10 mouse cellular contexts compared by ENCODE assay signal in the genomic region with DNA sequence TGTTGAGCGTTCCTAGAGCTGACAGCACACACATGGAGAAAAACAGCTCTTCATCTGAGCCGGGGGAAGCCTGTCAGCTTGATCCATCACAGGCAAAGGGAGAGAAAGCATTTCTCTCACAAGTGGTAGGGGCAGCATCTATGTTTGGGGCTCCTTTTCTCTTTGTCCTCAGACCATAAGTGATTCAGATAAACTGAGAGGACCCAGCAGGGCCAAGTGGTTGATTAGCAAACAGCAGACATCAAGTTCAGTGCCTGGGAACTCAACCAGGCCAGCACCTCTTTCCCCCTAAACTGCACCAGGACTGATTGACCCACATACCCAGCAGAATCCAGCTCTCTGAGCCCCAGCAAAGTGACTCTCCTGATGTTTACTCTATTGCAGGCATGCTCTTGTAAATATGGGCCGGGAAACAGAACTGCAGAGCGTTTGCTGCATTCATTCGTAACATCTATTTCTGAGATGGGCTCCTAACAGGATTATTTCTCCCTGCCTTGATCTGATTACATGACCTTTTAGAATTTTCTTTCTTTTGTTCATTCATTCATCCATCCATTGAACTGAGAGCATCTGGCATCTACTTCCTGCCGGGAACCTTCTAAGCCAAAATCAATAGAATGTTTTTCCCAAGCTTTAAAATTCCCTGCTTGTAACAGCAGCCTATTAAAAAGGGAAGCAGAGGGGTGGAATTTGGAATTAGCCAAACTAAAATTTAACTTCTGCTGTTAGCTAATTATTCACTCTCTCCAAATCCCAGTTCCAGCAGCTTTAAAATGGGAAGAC. TPM values are rescaled to one million over a fixed set of nuclear protein-coding genes. Genes with fewer than 3 reads are reported as not detected.
DNase-seq lines count a peak whose midpoint lies in the region; ATAC-seq and TF ChIP-seq lines count a peak whose summit lies in the region.
"Had no signal": no experiment of that assay in that cellular context is flagged by ENCODE, and none has a peak within 500 bp of the region (broad histone marks: within the 10 kb centered on the region; RNA-seq: fewer than 3 reads in every experiment).

No protein-coding gene starts in this region.

- no peak for TF ChIP-seq CTCF in kidney, postnatal 0 days (IDR thresholded peaks at IDR 0.05; ENCODE audit: low read depth)

- peaks cover 2% of the 10 kb centered on the region; the same call in 1 of the 2 replicates for H3K27me3 ChIP-seq in kidney, postnatal 0 days (ENCODE audit: insufficient read depth, low read length)
- peaks cover 6% of the 10 kb centered on the region; the same call in 1 of the 2 replicates for H3K27me3 ChIP-seq in embryonic facial prominence, embryonic 10.5 days (replicated peaks; ENCODE audit: low read depth, poor library complexity, severe bottlenecking)
- H3K27me3 ChIP-seq in hindbrain, embryonic 11.5 days (ENCODE audit: control insufficient read depth, insufficient read depth, low read length) = no peaks in the 10 kb centered on the region
- H3K27me3 ChIP-seq in midbrain, embryonic 15.5 days (replicated peaks) = no peaks in the 10 kb centered on the region
- H3K27me3 ChIP-seq: liver, embryonic 15.5 days had no signal

- H3K4me2 ChIP-seq in kidney, postnatal 0 days (ENCODE audit: low read length) = peak overlapping the region; percentile 21; the same call in 1 of the 2 replicates
- H3K4me2 ChIP-seq in hindbrain, embryonic 11.5 days (replicated peaks; ENCODE audit: low read depth, low read length) = no peak overlapping the region
- H3K4me2 ChIP-seq in midbrain, embryonic 15.5 days = no peak overlapping the region

- no peak overlapping the region for H3K4me3 ChIP-seq in kidney, postnatal 0 days (replicated peaks; ENCODE audit: low read depth, low read length)
- no peak overlapping the region for H3K4me3 ChIP-seq in embryonic facial prominence, embryonic 10.5 days
- H3K4me3 ChIP-seq in hindbrain, embryonic 11.5 days (ENCODE audit: low read depth, low read length) = no peak overlapping the region
- no peak overlapping the region for H3K4me3 ChIP-seq in midbrain, embryonic 15.5 days
- H3K4me3 ChIP-seq: liver, embryonic 15.5 days had no signal

- ATAC-seq in kidney, postnatal 0 days (replicated peaks; ENCODE audit: low FRiP score, low read depth) = no peak
- ATAC-seq in hindbrain, embryonic 11.5 days (ENCODE audit: low FRiP score) = no peak
- no peak for ATAC-seq in midbrain, embryonic 15.5 days (replicated peaks)
- ATAC-seq in granulocyte monocyte progenitor cell, adult 5-6 weeks (replicated peaks; ENCODE audit: poor library complexity, severe bottlenecking) = no peak

- no peaks in the 10 kb centered on the region for H3K9me3 ChIP-seq in kidney, postnatal 0 days (replicated peaks; ENCODE audit: low read length)
- H3K9me3 ChIP-seq in embryonic facial prominence, embryonic 10.5 days = 0 out of 2 replicates have a peak, but pooled peaks cover 5% of the 10 kb centered on the region
- H3K9me3 ChIP-seq in hindbrain, embryonic 11.5 days (ENCODE audit: control insufficient read depth, low read length) = no peaks in the 10 kb centered on the region
- no peaks in the 10 kb centered on the region for H3K9me3 ChIP-seq in midbrain, embryonic 15.5 days
- H3K9me3 ChIP-seq: liver, embryonic 15.5 days had no signal

- no peaks in the 10 kb centered on the region for H3K36me3 ChIP-seq in kidney, postnatal 0 days (ENCODE audit: insufficient read depth, low read length)
- no peaks in the 10 kb centered on the region for H3K36me3 ChIP-seq in embryonic facial prominence, embryonic 10.5 days (replicated peaks)
- H3K36me3 ChIP-seq in hindbrain, embryonic 11.5 days (ENCODE audit: control insufficient read depth, insufficient read depth, low read length) = no peaks in the 10 kb centered on the region
- H3K36me3 ChIP-seq in midbrain, embryonic 15.5 days (replicated peaks) = no peaks in the 10 kb centered on the region
- H3K36me3 ChIP-seq: liver, embryonic 15.5 days had no signal

- 37% methylated on average over 6 of the region's 6 CpGs for WGBS in kidney, postnatal 0 days
- WGBS in embryonic facial prominence, embryonic 10.5 days = 40% methylated on average over 6 of the region's 6 CpGs
- 47% methylated on average over 6 of the region's 6 CpGs for WGBS in hindbrain, embryonic 11.5 days
- WGBS in midbrain, embryonic 15.5 days = 15% methylated on average over 6 of the region's 6 CpGs

- H3K27ac ChIP-seq in kidney, postnatal 0 days = peak overlapping the region; percentile 48; the same call in 1 of the 2 replicates
- peak overlapping the region; percentile 57 for H3K27ac ChIP-seq in embryonic facial prominence, embryonic 10.5 days (replicated peaks)
- H3K27ac ChIP-seq in hindbrain, embryonic 11.5 days (ENCODE audit: low read depth, low read length) = peak overlapping the region; percentile 27; the same call in 1 of the 2 replicates
- H3K27ac ChIP-seq in midbrain, embryonic 15.5 days = peak overlapping the region; percentile 51; the same call in 1 of the 2 replicates
- H3K27ac ChIP-seq: liver, embryonic 15.5 days had no signal

- peak; percentile 61 for DNase-seq in kidney, postnatal 0 days (ENCODE audit: low spot score)
- no peak for DNase-seq in kidney, adult 8-10 months
- no peak for DNase-seq in embryonic facial prominence, embryonic 10.5 days (ENCODE audit: low spot score)
- DNase-seq in hindbrain, embryonic 11.5 days (ENCODE audit: low spot score) = no peak
- DNase-seq in frontal cortex, postnatal 36 days (ENCODE audit: low spot score in 2 of 2) = no peak
- DNase-seq: cerebellum, postnatal 36 days; right cerebral cortex, postnatal 25 days had no signal

- no peak overlapping the region for H3K9ac ChIP-seq in kidney, postnatal 0 days (ENCODE audit: low read depth, low read length)
- no peak overlapping the region for H3K9ac ChIP-seq in hindbrain, embryonic 11.5 days (ENCODE audit: low read depth, low read length)
- no peak overlapping the region for H3K9ac ChIP-seq in midbrain, embryonic 15.5 days
- H3K9ac ChIP-seq: liver, embryonic 15.5 days had no signal

- H3K4me1 ChIP-seq in kidney, postnatal 0 days (replicated peaks; ENCODE audit: insufficient read depth, low read length) = peaks cover 10% of the 10 kb centered on the region
- peaks cover 46% of the 10 kb centered on the region for H3K4me1 ChIP-seq in embryonic facial prominence, embryonic 10.5 days
- no peaks in the 10 kb centered on the region; the same call in 1 of the 2 replicates for H3K4me1 ChIP-seq in hindbrain, embryonic 11.5 days (replicated peaks; ENCODE audit: control insufficient read depth, insufficient read depth, low read length)
- H3K4me1 ChIP-seq in midbrain, embryonic 15.5 days = peaks cover 33% of the 10 kb centered on the region

RNA-seq across cellular contexts. Expression of gene Fam163a, which starts 21.5 kb away (rescaled TPM):
- 0.63 and 0.94 TPM in 2 replicates for polyA plus RNA-seq in kidney, postnatal 0 days (2015; fragmentation: Nextera tagmentation; extraction: Ambion mirVana)
- 1.6 and 2.5 TPM in 2 replicates for polyA plus RNA-seq in embryonic facial prominence, embryonic 10.5 days (2016; fragmentation: Nextera tagmentation; extraction: Ambion mirVana)
- 5.4 and 5.7 TPM in 2 replicates for polyA plus RNA-seq in hindbrain, embryonic 11.5 days (2014; fragmentation: Nextera tagmentation; extraction: Ambion mirVana)
- 6.5 and 7.5 TPM in 2 replicates for polyA plus RNA-seq in midbrain, embryonic 15.5 days (2015; fragmentation: Nextera tagmentation; extraction: Ambion mirVana)
- total RNA-seq in granulocyte monocyte progenitor cell, adult 5-6 weeks (2014; fragmentation: Nextera tagmentation) = not detected in 2 replicates
- total RNA-seq in granulocyte monocyte progenitor cell, adult 5-6 weeks (2017) = not detected in 2 replicates
- polyA plus RNA-seq: liver, embryonic 15.5 days had no signal
